Mouse (Mus musculus) heart, adult 2 months (tissue): ENCODE measurements around the gene Stxbp5. TPM values are rescaled to one million over a fixed set of nuclear protein-coding genes. Genes with fewer than 3 reads are reported as not detected.
A peak's percentile ranks its signal among the peaks of the same experiment; 100 is the strongest.

Experiments used
- DNase-seq, 2 experiments: peaks; one replicate each; pipeline ENCODE4 v3.0.0; 2021
- H3K27ac ChIP-seq: fragments of 200-600 bp; 2 replicates; pipeline ENCODE4 v1.8.1; 2022
- H3K27me3 ChIP-seq: fragments of 200-500 bp; 2 replicates; pipeline ENCODE4 v1.6.1; 2012; ENCODE audit warnings: mild to moderate bottlenecking, low read length, inconsistent platforms, mixed read lengths; ENCODE audit not compliant: control insufficient read depth, insufficient read depth
- H3K36me3 ChIP-seq: fragments of 200-500 bp; 2 replicates; pipeline ENCODE4 v1.6.1; 2012; ENCODE audit warnings: low read length, inconsistent platforms; ENCODE audit not compliant: control insufficient read depth, insufficient read depth
- H3K4me1 ChIP-seq: fragments of 200-500 bp; 2 replicates; pipeline ENCODE4 v1.6.1; 2011; ENCODE audit warnings: low read length; ENCODE audit not compliant: control insufficient read depth, insufficient read depth
- H3K4me3 ChIP-seq: fragments of 200-600 bp; 2 replicates; pipeline ENCODE4 v1.8.1; 2022
- H3K79me2 ChIP-seq: fragments of 200-500 bp; replicated peaks from 2 replicates; pipeline ENCODE4 v1.6.1; 2012; ENCODE audit warnings: mild to moderate bottlenecking, inconsistent platforms, low read length, moderate library complexity, mixed read lengths; ENCODE audit not compliant: control insufficient read depth, insufficient read depth
- H3K9ac ChIP-seq: fragments of 200-500 bp; 2 replicates; pipeline ENCODE4 v1.6.1; 2012; ENCODE audit warnings: low read depth, mild to moderate bottlenecking, control low read depth, inconsistent platforms, low read length, mixed read lengths
- CTCF ChIP-seq: fragments of 200-600 bp; IDR thresholded peaks from 2 replicates; pipeline ENCODE4 v1.8.1; 2022; ENCODE audit warnings: antibody characterized with exemption, mild to moderate bottlenecking, moderate library complexity
- EP300 ChIP-seq: fragments of 200-500 bp; IDR thresholded peaks from 2 replicates; pipeline ENCODE4 v1.6.1; 2011; ENCODE audit warnings: low read depth, low read length, control low read depth; ENCODE audit not compliant: insufficient read depth
- POLR2A ChIP-seq: fragments of 200-500 bp; IDR thresholded peaks from 2 replicates; pipeline ENCODE4 v1.6.1; 2011; ENCODE audit warnings: mild to moderate bottlenecking, low read depth, low read length, control low read depth; ENCODE audit not compliant: insufficient read depth
- WGBS: fragments of 180-500 bp; shearing (Covaris S2); methylation state at CpG from one replicate; pipeline ENCODE4 v1.1.7; 2018; 5-methylcytosine and 5-hydroxymethylcytosine counted together
- intact Hi-C: fragments of 180-260 bp; cut with DNase I; formaldehyde crosslinking; loops from one replicate; pipeline ENCODE4 v1.15.1; 2025
- polyA plus RNA-seq: library from polyadenylated mRNA; depleted of rRNA; stranded (reverse); fragments of >200 nt; gene quantifications from 2 replicates; pipeline ENCODE4 v1.2.3, GENCODE M21; 2012
- total RNA-seq, 2 experiments: library from RNA; stranded (reverse); gene quantifications; 2 replicates each; pipeline ENCODE4 v1.2.3; 2021

Stxbp5 gene
- total and polyA plus RNA-seq, 3 experiments: 8.4 to 13.7 (median 11.9) TPM

- no peaks in the 10 kb centered on the region for H3K27me3 ChIP-seq
- TF ChIP-seq POLR2A (no peak), CTCF (no peak), EP300 (no peak)
Measured at GRCm38 (mm10) chr10:9846408-9846807, 54.5 kb downstream of the Stxbp5 start.

GRCm38 (mm10) chr10:9839408-9839807, 61.5 kb downstream of the Stxbp5 start:
- Histone ChIP-seq H3K79me2 (no peaks in the 10 kb centered on the region), H3K27ac (no peak overlapping the region), H3K9ac (no peak overlapping the region), H3K4me3 (no peak overlapping the region), H3K36me3 (no peaks in the 10 kb centered on the region), H3K27me3 (no peaks in the 10 kb centered on the region), H3K4me1 (no peaks in the 10 kb centered on the region)
- TF ChIP-seq EP300 (no peak), CTCF (no peak), POLR2A (no peak)
- 88% methylated on average over 7 of the region's 7 CpGs for WGBS
- intact Hi-C loops: no loop called here
- DNase-seq: no peak

More at GRCm38 (mm10) chr10:9846408-9846807, 54.5 kb downstream of the Stxbp5 start:
- intact Hi-C loops: no loop called here
- Histone ChIP-seq H3K4me1 (no peaks in the 10 kb centered on the region), H3K79me2 (no peaks in the 10 kb centered on the region), H3K27ac (no peak overlapping the region), H3K4me3 (no peak overlapping the region), H3K36me3 (no peaks in the 10 kb centered on the region), H3K9ac (no peak overlapping the region)
- DNase-seq: no peak
- WGBS: 92% methylated on average over 4 of the region's 4 CpGs

GRCm38 (mm10) chr10:9834986-9835385, 65.9 kb downstream of the Stxbp5 start:
- H3K9ac ChIP-seq: no peak overlapping the region
- H3K36me3 ChIP-seq: no peaks in the 10 kb centered on the region
- TF ChIP-seq POLR2A (no peak), CTCF (no peak), EP300 (no peak)
- no peak overlapping the region for H3K27ac ChIP-seq
- DNase-seq: no peak
- WGBS: 84% methylated on average over 4 of the region's 4 CpGs
- intact Hi-C loops: no loop called here
- H3K27me3 ChIP-seq: no peaks in the 10 kb centered on the region
- H3K79me2 ChIP-seq: no peaks in the 10 kb centered on the region
- H3K4me3 ChIP-seq: no peak overlapping the region
- no peaks in the 10 kb centered on the region for H3K4me1 ChIP-seq

GRCm38 (mm10) chr10:9832937-9833336, 67.9 kb downstream of the Stxbp5 start:
- H3K27ac ChIP-seq: no peak overlapping the region

GRCm38 (mm10) chr10:9829744-9830143, 71.1 kb downstream of the Stxbp5 start:
- no peak overlapping the region for H3K27ac ChIP-seq
- intact Hi-C loops: no loop called here
- DNase-seq: no peak
- no peaks in the 10 kb centered on the region for H3K36me3 ChIP-seq
- WGBS: 94% methylated on average over 3 of the region's 3 CpGs
- no peaks in the 10 kb centered on the region for H3K27me3 ChIP-seq
- no peak for TF ChIP-seq CTCF
- H3K4me3 ChIP-seq: no peak overlapping the region
- no peak overlapping the region for H3K9ac ChIP-seq
- no peaks in the 10 kb centered on the region for H3K4me1 ChIP-seq
- H3K79me2 ChIP-seq: no peaks in the 10 kb centered on the region

More at GRCm38 (mm10) chr10:9832937-9833336, 67.9 kb downstream of the Stxbp5 start:
- Histone ChIP-seq H3K27me3 (no peaks in the 10 kb centered on the region), H3K9ac (no peak overlapping the region), H3K4me1 (no peaks in the 10 kb centered on the region), H3K36me3 (no peaks in the 10 kb centered on the region), H3K79me2 (no peaks in the 10 kb centered on the region), H3K4me3 (no peak overlapping the region)
- intact Hi-C loops: no loop called here
- TF ChIP-seq POLR2A (no peak), CTCF (no peak), EP300 (no peak)
- 96% methylated on average over 4 of the region's 4 CpGs for WGBS
- no peak for DNase-seq

- H3K27me3 ChIP-seq: no peaks in the 10 kb centered on the region
- TF ChIP-seq POLR2A (no peak), CTCF (peak; percentile 54)
- no peak for DNase-seq
- H3K36me3 ChIP-seq: no peaks in the 10 kb centered on the region
- no peaks in the 10 kb centered on the region for H3K4me1 ChIP-seq
- H3K79me2 ChIP-seq: no peaks in the 10 kb centered on the region
- H3K27ac ChIP-seq: no peak overlapping the region
- H3K4me3 ChIP-seq: no peak overlapping the region
- intact Hi-C loops: no loop called here
- WGBS: 72% methylated on average over 6 of the region's 6 CpGs
- no peak overlapping the region for H3K9ac ChIP-seq
Measured at GRCm38 (mm10) chr10:9821299-9821698, 79.6 kb downstream of the Stxbp5 start.

GRCm38 (mm10) chr10:9818574-9818973, 82.3 kb downstream of the Stxbp5 start:
- Histone ChIP-seq H3K9ac (no peak overlapping the region), H3K36me3 (no peaks in the 10 kb centered on the region), H3K4me1 (no peaks in the 10 kb centered on the region), H3K27me3 (no peaks in the 10 kb centered on the region), H3K79me2 (no peaks in the 10 kb centered on the region), H3K27ac (no peak overlapping the region), H3K4me3 (no peak overlapping the region)
- intact Hi-C loops: loop anchor here (10.0 kb wide), 1 partner anchor 736 kb away; the partner anchor contains the start of gene Rab32
- DNase-seq: no peak
- TF ChIP-seq CTCF (no peak), EP300 (no peak), POLR2A (no peak)
- 96% methylated on average over 7 of the region's 7 CpGs for WGBS
